Mouse (Mus musculus) spleen, embryonic (tissue): ENCODE data around the gene Pomgnt1.

Source experiments
- CTCF ChIA-PET: fragments of 350-600 bp; sonication (Branson Sonifier 250); formaldehyde crosslinking; loops from one replicate; lab custom pipeline; 2022; lab: Charles Lee

Gene Pomgnt1

GRCm38 (mm10) chr4:116123602-116124519 lies at the start of gene Pomgnt1, which contains the start of gene Rad54l:
Gene Pomgnt1, plus strand, starts transcription at chr4:116123840.
Gene Rad54l, minus strand, starts transcription at chr4:116123690.
- CTCF ChIA-PET: no interaction called here

DNA sequence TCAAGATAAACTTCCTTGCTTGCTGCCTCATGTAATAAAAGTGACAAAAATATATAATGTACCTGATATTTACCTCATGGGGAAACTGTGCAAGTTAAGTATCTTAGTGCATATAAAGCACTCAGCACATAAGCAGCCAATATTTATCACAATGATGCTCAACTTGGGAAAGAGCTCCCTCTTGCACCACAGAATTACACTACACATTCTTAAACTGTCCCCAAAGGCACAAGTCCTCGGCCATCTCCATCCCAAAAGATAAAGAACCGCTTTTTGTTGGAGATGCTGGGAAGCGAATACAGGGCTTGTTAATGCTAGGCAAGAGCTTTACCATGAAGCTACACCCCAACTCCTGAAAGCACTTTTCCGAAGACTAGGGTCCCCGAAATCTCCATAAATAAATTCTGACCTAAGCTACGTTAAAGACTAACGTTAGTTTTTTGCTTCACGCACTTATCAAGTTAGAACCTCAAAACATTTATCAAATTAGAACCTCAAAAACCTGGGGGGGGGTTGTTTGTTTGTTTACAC lies 49.4 kb upstream of the Pomgnt1 start:
- CTCF ChIA-PET: interaction anchor here (1.2 kb wide), 1 partner anchor 21 kb away, joined by 3 read pairs; no protein-coding TSS in a partner anchor

DNA sequence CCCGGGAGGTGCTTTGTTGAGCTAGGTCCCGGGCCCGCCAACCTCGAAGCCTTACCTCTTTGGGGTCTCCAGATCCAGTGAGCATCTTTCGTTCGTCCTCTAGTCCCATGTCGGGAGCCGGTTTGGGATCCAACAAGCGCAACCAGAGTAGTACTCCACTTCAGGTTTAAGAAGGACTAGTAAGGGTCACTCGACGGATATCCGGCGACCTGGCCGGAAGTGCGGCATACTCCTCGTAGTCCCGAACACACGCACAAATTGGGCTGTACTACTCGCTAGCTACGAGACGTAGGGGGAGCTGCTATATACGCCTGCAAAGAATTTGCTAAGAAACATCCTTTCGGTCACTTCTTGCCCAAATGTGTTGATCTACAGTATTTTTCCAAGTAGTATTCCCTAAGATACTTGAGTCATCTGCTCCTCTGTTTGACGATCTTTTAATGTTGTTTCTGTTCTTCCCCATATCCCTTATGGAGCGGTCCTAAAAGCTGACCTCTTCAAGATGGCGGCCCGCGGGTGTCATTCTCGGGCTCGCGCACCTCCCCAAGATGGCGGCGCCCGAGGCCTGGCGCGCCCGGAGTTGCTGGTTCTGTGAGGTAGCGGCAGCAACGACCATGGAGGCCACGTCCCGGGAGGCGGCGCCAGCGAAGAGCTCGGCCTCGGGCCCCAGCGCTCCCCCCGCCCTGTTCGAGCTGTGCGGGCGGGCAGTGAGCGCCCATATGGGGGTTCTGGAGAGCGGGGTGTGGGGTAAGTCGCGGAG lies 48.6 kb upstream of the Pomgnt1 start, which contains the start of the genes Uqcrh and Lrrc41:
Uqcrh (minus strand) TSS at position 211 of the 760 bp plus-strand sequence.
Lrrc41 (plus strand) TSS at position 409 of the 760 bp plus-strand sequence.
- CTCF ChIA-PET: interaction anchor here (1.2 kb wide), 1 partner anchor 22 kb away, joined by 3 read pairs; no protein-coding TSS in a partner anchor

GRCm38 (mm10) chr4:116075631-116076368 lies 47.8 kb upstream of the Pomgnt1 start:
- CTCF ChIA-PET: no interaction called here

- CTCF ChIA-PET: no interaction called here
These were observed 47.0 kb upstream of the Pomgnt1 start for GRCm38 (mm10) chr4:116076369-116077231.

DNA sequence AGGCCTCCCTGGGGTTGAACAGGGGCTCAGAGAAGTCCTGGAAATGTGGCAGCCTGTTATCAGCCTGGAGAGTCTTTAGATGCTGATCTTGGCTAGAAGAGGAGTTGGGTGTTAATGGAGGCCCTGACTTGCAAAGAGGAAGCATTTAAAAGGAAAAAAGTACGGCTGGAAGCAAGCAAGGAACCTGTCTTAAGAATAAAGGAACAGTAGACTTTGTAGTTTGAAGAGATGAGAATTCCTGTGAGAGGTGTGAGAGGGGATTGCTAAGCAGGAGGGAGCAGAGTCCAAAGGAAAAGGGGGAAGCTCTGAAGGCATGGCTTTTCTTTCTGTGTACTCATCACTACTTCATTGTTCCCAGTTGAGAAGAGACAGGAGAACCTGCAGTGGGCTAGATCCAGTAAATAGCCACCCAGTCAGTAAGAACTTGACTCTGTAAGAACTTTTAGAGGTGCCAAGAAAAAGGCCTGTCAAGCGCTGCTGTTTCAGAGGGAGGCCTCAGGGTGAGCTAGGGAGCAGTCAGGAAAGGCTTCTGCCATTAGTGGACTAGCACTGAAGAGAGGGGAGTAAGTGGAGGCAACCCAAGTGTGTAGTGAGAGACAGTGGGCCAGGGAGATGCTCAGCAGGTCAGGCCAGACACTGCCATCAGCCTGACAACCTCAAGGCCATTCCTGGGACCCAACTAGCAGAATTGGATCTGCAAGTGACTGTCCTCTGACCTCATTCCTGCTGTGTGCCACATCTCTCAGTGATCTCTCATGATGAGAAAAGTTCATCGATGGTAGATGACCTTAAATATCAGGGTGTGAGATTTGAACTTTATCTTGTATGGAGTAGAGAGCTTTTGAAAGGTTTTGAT lies 46.2 kb upstream of the Pomgnt1 start:
- CTCF ChIA-PET: no interaction called here

GRCm38 (mm10) chr4:116088510-116089249 lies 35.0 kb upstream of the Pomgnt1 start:
- CTCF ChIA-PET: no interaction called here

DNA sequence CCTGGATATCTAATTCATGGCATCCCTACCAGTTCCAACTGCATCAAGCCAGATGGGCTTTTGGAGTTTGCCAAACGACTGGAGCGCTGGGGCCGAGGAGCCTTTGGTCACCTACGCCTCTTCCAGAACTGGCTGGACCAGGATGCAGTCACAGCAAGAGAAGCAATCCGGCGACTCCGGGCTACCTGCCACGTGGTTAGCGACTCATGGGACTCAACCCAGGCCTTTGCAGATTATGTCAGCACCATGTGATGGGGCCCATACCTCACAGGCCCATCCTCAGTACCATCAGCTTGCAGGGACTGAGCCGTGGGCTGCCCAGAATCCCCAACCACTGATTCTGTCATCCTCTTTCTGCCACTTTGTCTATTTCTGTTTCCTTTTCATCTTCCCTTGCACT lies 27.3 kb upstream of the Pomgnt1 start:
- CTCF ChIA-PET: no interaction called here

DNA sequence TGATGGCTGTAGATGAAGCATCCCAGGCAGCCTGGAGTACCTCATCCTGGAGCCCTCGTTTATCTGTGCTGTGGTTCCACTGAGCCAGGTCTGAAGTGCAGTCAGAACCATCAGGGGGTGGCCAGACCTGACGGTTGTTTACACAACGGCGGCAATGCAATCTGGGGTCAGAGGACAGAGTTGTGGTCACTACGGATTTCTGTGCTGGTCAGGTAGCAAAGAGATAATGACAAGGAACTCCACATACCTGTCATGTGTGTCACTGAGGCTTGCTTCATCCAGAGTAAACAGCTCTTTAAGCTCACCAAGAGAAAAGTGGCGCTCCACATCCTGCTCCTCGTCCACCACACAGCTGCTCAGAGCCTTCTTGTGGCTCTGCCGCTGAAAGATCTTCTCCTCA lies 26.4 kb upstream of the Pomgnt1 start:
- CTCF ChIA-PET: no interaction called here

GRCm38 (mm10) chr4:116100959-116101358 lies 22.7 kb upstream of the Pomgnt1 start:
- CTCF ChIA-PET: interaction anchor here (0.6 kb wide), 1 partner anchor 29 kb away, joined by 3 read pairs; no protein-coding TSS in a partner anchor

DNA sequence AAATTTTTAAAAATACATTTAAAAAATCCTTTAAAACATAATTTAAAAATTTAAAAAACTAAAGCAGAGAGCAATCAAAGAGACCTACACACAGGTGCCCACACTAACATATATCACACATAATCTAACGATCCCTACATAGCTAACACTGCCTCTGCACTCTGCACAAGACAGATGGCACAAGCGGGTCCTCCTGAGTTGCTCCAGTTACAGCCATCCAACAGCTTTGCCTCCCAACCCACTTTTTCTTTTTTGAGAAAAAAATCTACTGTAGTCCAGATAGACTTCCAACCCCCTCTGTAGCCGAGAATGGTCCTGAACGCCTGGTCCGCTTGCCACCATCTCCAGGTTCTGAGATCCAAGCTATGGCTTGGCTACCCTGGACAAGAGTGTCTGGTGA lies 18.4 kb upstream of the Pomgnt1 start:
- CTCF ChIA-PET: no interaction called here

DNA sequence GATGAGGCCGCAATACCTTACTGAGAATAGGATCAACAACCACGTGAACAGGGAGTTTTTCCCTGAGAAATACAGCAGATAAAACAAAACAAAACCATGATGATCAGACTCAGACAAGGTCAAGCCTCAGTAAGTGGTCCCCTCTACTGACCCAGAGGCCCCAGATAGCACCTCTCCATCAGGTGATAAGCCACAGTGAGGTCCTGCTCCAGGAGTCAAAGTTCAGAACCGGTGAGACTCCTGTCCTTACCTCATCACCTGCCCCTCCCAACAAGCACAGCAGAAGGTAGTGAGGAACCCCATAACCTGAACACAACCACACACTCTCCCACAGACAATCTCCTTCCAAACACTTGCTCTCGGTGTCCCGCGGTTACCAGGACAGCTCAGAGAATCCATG lies 12.9 kb upstream of the Pomgnt1 start:
- CTCF ChIA-PET: no interaction called here

GRCm38 (mm10) chr4:116111486-116111885 lies 12.2 kb upstream of the Pomgnt1 start:
- CTCF ChIA-PET: no interaction called here

DNA sequence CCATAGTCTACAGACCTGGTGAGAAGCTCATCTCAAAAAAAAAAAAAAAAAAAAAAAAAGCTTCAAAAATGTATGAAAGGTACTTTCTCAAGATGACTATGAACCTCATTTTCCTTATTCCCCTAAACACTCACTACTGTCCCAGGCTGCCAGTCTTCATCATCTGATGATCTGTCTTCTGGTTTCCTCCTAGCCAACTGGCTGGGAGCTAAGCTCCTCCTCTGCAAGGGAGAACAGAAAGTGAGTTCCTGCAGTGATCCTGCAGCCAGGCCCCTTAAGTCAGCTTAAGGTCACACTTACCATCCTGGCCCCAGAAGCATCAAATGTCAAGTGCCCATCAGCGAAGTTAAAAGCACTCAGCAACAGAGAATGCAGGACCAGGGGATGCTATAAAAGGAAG lies 878 bp upstream of the Pomgnt1 start:
- CTCF ChIA-PET: no interaction called here

GRCm38 (mm10) chr4:116125803-116126386 lies 2.3 kb downstream of the Pomgnt1 start:
- CTCF ChIA-PET: no interaction called here

GRCm38 (mm10) chr4:116127956-116128355 lies 4.3 kb downstream of the Pomgnt1 start:
- CTCF ChIA-PET: no interaction called here

GRCm38 (mm10) chr4:116133126-116133525 lies 9.5 kb downstream of the Pomgnt1 start:
- CTCF ChIA-PET: no interaction called here

DNA sequence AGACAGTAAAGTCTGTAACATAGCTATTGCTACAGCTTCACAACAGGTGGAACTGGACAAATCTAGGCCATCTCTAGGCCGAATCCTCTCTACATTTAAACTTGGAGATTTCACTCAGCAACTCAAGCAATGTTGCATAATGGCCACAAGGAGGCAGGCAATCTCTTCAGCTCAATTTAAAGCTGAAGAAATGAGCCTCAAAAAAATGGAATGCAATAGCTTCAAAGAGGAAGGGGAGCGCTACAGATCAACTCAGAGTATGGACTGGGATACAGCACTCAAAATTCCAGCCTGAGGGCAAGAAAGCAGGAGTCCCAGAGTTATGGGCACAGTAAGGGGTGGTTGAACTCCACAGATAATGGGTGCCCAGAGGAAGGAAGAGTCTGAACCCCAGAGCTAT lies 11.3 kb downstream of the Pomgnt1 start:
- CTCF ChIA-PET: interaction anchor here (1.1 kb wide), 1 partner anchor 30 kb away, joined by 3 read pairs; no protein-coding TSS in a partner anchor
